Mouse (Mus musculus) kidney, embryonic 15.5 days (tissue): ENCODE results near the gene Gmfg. TPM values are rescaled to one million over a fixed set of nuclear protein-coding genes. Genes with fewer than 3 reads are reported as not detected.

ENCODE experiments used
- ATAC-seq: fragments of 200-750 bp; cut with Nextera tagmentation; replicated peaks from 2 replicates; pipeline ENCODE4 v1.8.0; 2017; ENCODE audit warnings: moderate TSS enrichment; ENCODE audit not compliant: low FRiP score
- H3K27ac ChIP-seq: fragments of 300-500 bp; sonication (generic); 2 replicates; pipeline ENCODE4 v1.5.1; 2015; ENCODE audit warnings: mild to moderate bottlenecking, inconsistent platforms
- H3K27me3 ChIP-seq: fragments of 300-500 bp; sonication (generic); 2 replicates; pipeline ENCODE4 v1.6.1; 2015; ENCODE audit warnings: inconsistent platforms
- H3K36me3 ChIP-seq: fragments of 300-500 bp; sonication (generic); 2 replicates; pipeline ENCODE4 v1.6.1; 2015; ENCODE audit warnings: inconsistent platforms
- H3K4me1 ChIP-seq: fragments of 300-500 bp; sonication (generic); 2 replicates; pipeline ENCODE4 v1.6.1; 2015; ENCODE audit warnings: inconsistent platforms
- H3K4me2 ChIP-seq: fragments of 300-500 bp; sonication (generic); 2 replicates; pipeline ENCODE4 v1.6.1; 2015; ENCODE audit warnings: moderate library complexity, mild to moderate bottlenecking, inconsistent platforms
- H3K4me3 ChIP-seq: fragments of 300-500 bp; sonication (generic); replicated peaks from 2 replicates; pipeline ENCODE4 v1.5.1; 2015; ENCODE audit warnings: mild to moderate bottlenecking, inconsistent platforms
- H3K9ac ChIP-seq: fragments of 300-500 bp; sonication (generic); 2 replicates; pipeline ENCODE4 v1.6.1; 2015; ENCODE audit warnings: mild to moderate bottlenecking, inconsistent platforms
- H3K9me3 ChIP-seq: fragments of 300-500 bp; sonication (generic); replicated peaks from 2 replicates; pipeline ENCODE4 v1.6.1; 2016; ENCODE audit warnings: inconsistent platforms
- WGBS: fragments of 180-500 bp; shearing (Covaris S2); methylation state at CpG from one replicate; pipeline ENCODE4 v1.1.7; 2015; ENCODE audit warnings: mixed read lengths; 5-methylcytosine and 5-hydroxymethylcytosine counted together
- polyA plus RNA-seq: library from polyadenylated mRNA; unstranded; fragments of >200 nt; fragmentation: Nextera tagmentation; extraction: Ambion mirVana; gene quantifications from 2 replicates; pipeline ENCODE4 v1.2.1, GENCODE M21; 2015

Gene Gmfg
- polyA plus RNA-seq, 1 experiment from 2014 or later, result 17.3 TPM

GRCm38 (mm10) chr7:28495426-28495825 lies 58.2 kb downstream of the Gmfg start:
- peaks cover 5% of the 10 kb centered on the region; the same call in 1 of the 2 replicates for H3K4me1 ChIP-seq
- H3K9me3 ChIP-seq, result no peaks in the 10 kb centered on the region
- H3K4me2 ChIP-seq, result no peak overlapping the region
- no peak overlapping the region for H3K4me3 ChIP-seq
- H3K9ac ChIP-seq, result no peak overlapping the region
- no peaks in the 10 kb centered on the region for H3K27me3 ChIP-seq
- no peaks in the 10 kb centered on the region for H3K36me3 ChIP-seq
- H3K27ac ChIP-seq, result no peak overlapping the region
- 66% methylated on average over 11 of the region's 11 CpGs for WGBS
- no peak for ATAC-seq

Other genes starting within 250 kb of the Gmfg start
- gene Eid2, start 169.6 kb upstream of the Gmfg start, polyA plus RNA-seq, result 1.8 and 2.1 TPM in 2 replicates
- 11.4 and 11.6 TPM in 2 replicates for gene Eid2b, start 159.7 kb upstream of the Gmfg start, polyA plus RNA-seq
- gene Selenov, start 146.3 kb upstream of the Gmfg start, polyA plus RNA-seq, result 0.42 and 0.57 TPM in 2 replicates
- 0.52 and 0.63 TPM in 2 replicates for gene Dll3, start 135.2 kb upstream of the Gmfg start, polyA plus RNA-seq
- 154 and 160 TPM in 2 replicates for gene Timm50, start 125.4 kb upstream of the Gmfg start, polyA plus RNA-seq
- gene Supt5, start 98.7 kb upstream of the Gmfg start, polyA plus RNA-seq, result 91.0 and 104 TPM in 2 replicates
- gene Rps16, start 86.8 kb upstream of the Gmfg start, polyA plus RNA-seq, result 995 and 1,159 TPM in 2 replicates
- gene Plekhg2, start 64.8 kb upstream of the Gmfg start, polyA plus RNA-seq, result 69.9 and 84.6 TPM in 2 replicates
- gene Zfp36, start 57.2 kb upstream of the Gmfg start, polyA plus RNA-seq, result 16.2 TPM in 2 replicates
- gene Med29, start 44.7 kb upstream of the Gmfg start, polyA plus RNA-seq, result 52.6 and 57.7 TPM in 2 replicates
- gene Paf1, start 44.5 kb upstream of the Gmfg start, polyA plus RNA-seq, result 86.8 and 100 TPM in 2 replicates
- 2.6 and 2.8 TPM in 2 replicates for gene Lrfn1, start 14.5 kb downstream of the Gmfg start, polyA plus RNA-seq
- not detected in 2 replicates for gene Ifnl2, start 73.0 kb downstream of the Gmfg start, polyA plus RNA-seq
- gene Ifnl3, start 85.4 kb downstream of the Gmfg start, polyA plus RNA-seq, result not detected in 2 replicates
- gene Sycn, start 103.4 kb downstream of the Gmfg start, polyA plus RNA-seq, result not detected in 2 replicates
- gene Nccrp1, start 109.8 kb downstream of the Gmfg start, polyA plus RNA-seq, result 0.14 TPM in 1 of 2 replicates, not detected in the other
- 28.8 and 33.6 TPM in 2 replicates for gene Samd4b, start 160.7 kb downstream of the Gmfg start, polyA plus RNA-seq
- gene Pak4, start 160.7 kb downstream of the Gmfg start, polyA plus RNA-seq, result 63.9 and 72.1 TPM in 2 replicates
- not detected in 2 replicates for gene Acp7, start 193.9 kb downstream of the Gmfg start, polyA plus RNA-seq